Mouse (Mus musculus) embryo, embryonic 10.5 days (tissue): ENCODE data around the gene Rbm26.

ENCODE experiments used
- DNase-seq: peaks from one replicate; pipeline ENCODE4 v3.0.0-alpha.2; 2015; ENCODE audit warnings: low spot score

Rbm26 gene

GRCm38 (mm10) chr14:105085332-105085993, 91.7 kb downstream of the Rbm26 start:
- DNase-seq: peak; percentile 21

GRCm38 (mm10) chr14:105084757-105085330, 92.3 kb downstream of the Rbm26 start:
- peak; percentile 14 for DNase-seq

GRCm38 (mm10) chr14:105084106-105084505, 93.0 kb downstream of the Rbm26 start:
- no peak for DNase-seq

GRCm38 (mm10) chr14:105074776-105075175, 102.4 kb downstream of the Rbm26 start:
- DNase-seq: no peak

GRCm38 (mm10) chr14:105074376-105074775, 102.8 kb downstream of the Rbm26 start:
- no peak for DNase-seq

- no peak for DNase-seq
Measured at GRCm38 (mm10) chr14:105071010-105071509, 106.1 kb downstream of the Rbm26 start.

- no peak for DNase-seq
Measured at GRCm38 (mm10) chr14:105070258-105071009, 106.7 kb downstream of the Rbm26 start.

GRCm38 (mm10) chr14:105068060-105068459, 109.1 kb downstream of the Rbm26 start:
- no peak for DNase-seq

- no peak for DNase-seq
Measured at GRCm38 (mm10) chr14:105064243-105064642, 112.9 kb downstream of the Rbm26 start.

- DNase-seq: no peak
Measured at GRCm38 (mm10) chr14:105061230-105061629, 115.9 kb downstream of the Rbm26 start.

- no peak for DNase-seq
Measured at GRCm38 (mm10) chr14:105057934-105058333, 119.2 kb downstream of the Rbm26 start.
